Mouse (Mus musculus): ENCODE measurements at regions not wholly inside any gene's neighbourhood (a gene's known extent, or its start where the extent isn't known, plus 50 kb on each side); places are given as distances from the start of the nearest gene placed in this dataset.

GRCm38 (mm10) chr9:41699031-41699430 lies 425.1 kb downstream of the Sorl1 start:
- TF ChIP-seq CTCF (IDR thresholded peaks at IDR 0.05; ENCODE audit: low read depth) (no peak), EP300 (IDR thresholded peaks at IDR 0.05; ENCODE audit: low read depth) (no peak)

Data from liver, embryonic 14.5 days (tissue).